Mouse (Mus musculus): ENCODE measurements at regions not wholly inside any gene's neighbourhood (a gene's known extent, or its start where the extent isn't known, plus 50 kb on each side); places are given as distances from the start of the nearest gene placed in this dataset.

DNA sequence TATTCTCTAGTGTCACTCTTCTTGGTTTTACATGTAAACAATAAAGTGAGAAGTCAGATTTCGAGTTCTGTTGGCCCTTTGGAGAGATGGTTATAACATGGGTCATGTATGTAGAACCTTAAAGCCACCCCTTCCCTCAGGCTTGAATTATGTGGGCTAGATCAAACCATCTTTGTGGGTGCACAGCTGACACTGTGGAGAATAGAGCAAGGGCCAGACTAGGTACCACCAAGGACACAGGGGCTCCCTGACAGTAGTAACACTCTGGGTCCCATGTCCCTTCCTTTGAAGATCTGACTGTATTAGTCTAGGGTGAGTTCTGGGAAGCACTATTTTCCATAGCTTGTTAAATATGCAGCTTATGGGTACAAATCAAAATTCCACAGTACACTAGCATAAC lies 156.2 kb downstream of the Fam124b start:
- ATAC-seq, result no peak
- no peak overlapping the region for H3K27ac ChIP-seq (ENCODE audit: low read length)
- no peak overlapping the region for H3K4me2 ChIP-seq (replicated peaks; ENCODE audit: low read depth, low read length)
- H3K9ac ChIP-seq (replicated peaks; ENCODE audit: low read depth), result no peak overlapping the region
- H3K4me1 ChIP-seq (ENCODE audit: insufficient read depth, low read depth, low read length), result no peaks in the 10 kb centered on the region
- DNase-seq (ENCODE audit: low spot score), result no peak
- H3K27me3 ChIP-seq (replicated peaks; ENCODE audit: insufficient read depth, low read length), result no peaks in the 10 kb centered on the region
- no peaks in the 10 kb centered on the region for H3K36me3 ChIP-seq (ENCODE audit: insufficient read depth, low read length)
- no peaks in the 10 kb centered on the region for H3K9me3 ChIP-seq (ENCODE audit: low read length)
- no peak for TF ChIP-seq EP300 (IDR thresholded peaks at IDR 0.05)
- TF ChIP-seq CTCF (IDR thresholded peaks at IDR 0.05), result no peak
- WGBS, result 57% methylated on average over 1 of the region's 1 CpGs
- H3K4me3 ChIP-seq (ENCODE audit: low read depth, low read length), result no peak overlapping the region

GRCm38 (mm10) chr1:80061632-80062031 lies 156.6 kb downstream of the Fam124b start:
- Histone ChIP-seq H3K4me1 (ENCODE audit: insufficient read depth, low read depth, low read length) (no peaks in the 10 kb centered on the region), H3K9ac (replicated peaks; ENCODE audit: low read depth) (no peak overlapping the region), H3K27me3 (replicated peaks; ENCODE audit: insufficient read depth, low read length) (no peaks in the 10 kb centered on the region), H3K36me3 (ENCODE audit: insufficient read depth, low read length) (no peaks in the 10 kb centered on the region), H3K27ac (ENCODE audit: low read length) (no peak overlapping the region), H3K4me3 (ENCODE audit: low read depth, low read length) (no peak overlapping the region), H3K4me2 (replicated peaks; ENCODE audit: low read depth, low read length) (no peak overlapping the region), H3K9me3 (ENCODE audit: low read length) (no peaks in the 10 kb centered on the region)
- 55% methylated on average over 7 of the region's 7 CpGs for WGBS
- TF ChIP-seq EP300 (IDR thresholded peaks at IDR 0.05) (no peak), CTCF (IDR thresholded peaks at IDR 0.05) (no peak)
- ATAC-seq (no peak), DNase-seq (ENCODE audit: low spot score) (no peak)

DNA sequence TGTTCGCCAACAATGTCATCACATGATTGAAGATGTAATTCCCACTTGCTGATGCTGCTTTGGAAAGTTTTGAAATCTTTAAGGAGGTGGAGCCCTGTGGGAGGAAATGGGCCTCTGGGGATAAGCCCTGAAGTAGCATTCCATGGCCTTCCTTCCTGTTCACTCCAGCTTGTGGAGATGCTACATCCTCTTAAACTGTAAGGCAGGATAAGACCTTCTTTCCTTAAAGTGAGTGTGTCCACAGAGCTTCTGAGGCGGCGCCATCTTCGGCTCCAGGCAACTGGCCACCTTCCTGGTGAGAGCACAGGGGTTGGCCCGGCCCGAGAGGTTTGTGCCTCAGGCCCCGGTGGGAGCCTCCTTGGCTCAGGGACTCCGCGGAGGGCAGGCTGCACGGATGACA lies 173.1 kb downstream of the Fam124b start:
- no peak overlapping the region for H3K27ac ChIP-seq (ENCODE audit: low read length)
- H3K4me3 ChIP-seq (ENCODE audit: low read depth, low read length), result no peak overlapping the region
- WGBS, result 91% methylated on average over 10 of the region's 10 CpGs
- H3K4me2 ChIP-seq (replicated peaks; ENCODE audit: low read depth, low read length), result no peak overlapping the region
- no peak for DNase-seq (ENCODE audit: low spot score)
- H3K4me1 ChIP-seq (ENCODE audit: insufficient read depth, low read depth, low read length), result no peaks in the 10 kb centered on the region
- TF ChIP-seq EP300 (IDR thresholded peaks at IDR 0.05) (no peak), CTCF (IDR thresholded peaks at IDR 0.05) (no peak)
- H3K27me3 ChIP-seq (replicated peaks; ENCODE audit: insufficient read depth, low read length), result no peaks in the 10 kb centered on the region
- ATAC-seq, result no peak
- no peaks in the 10 kb centered on the region for H3K9me3 ChIP-seq (ENCODE audit: low read length)
- no peaks in the 10 kb centered on the region for H3K36me3 ChIP-seq (ENCODE audit: insufficient read depth, low read length)
- no peak overlapping the region for H3K9ac ChIP-seq (replicated peaks; ENCODE audit: low read depth)

DNA sequence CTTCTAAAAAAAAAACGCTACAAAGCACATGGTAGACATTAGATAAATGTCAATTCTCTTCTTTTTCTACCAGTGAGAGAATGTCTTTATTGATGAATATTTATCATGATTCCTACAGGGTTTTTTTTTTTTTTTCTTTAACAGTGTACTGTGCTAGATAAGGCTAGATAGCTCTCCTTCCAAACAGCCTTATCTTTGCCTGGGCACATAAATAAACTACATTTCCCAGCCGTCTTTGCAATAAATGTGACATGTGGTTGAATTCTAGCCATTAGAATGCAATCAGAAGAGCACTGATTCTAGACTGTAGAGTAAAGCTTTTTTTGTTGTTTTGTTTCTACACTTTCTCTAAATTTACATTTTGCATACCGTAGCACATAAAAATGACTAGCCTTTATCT lies 177.9 kb downstream of the Fam124b start:
- Histone ChIP-seq H3K9ac (replicated peaks; ENCODE audit: low read depth) (no peak overlapping the region), H3K27me3 (replicated peaks; ENCODE audit: insufficient read depth, low read length) (no peaks in the 10 kb centered on the region), H3K4me3 (ENCODE audit: low read depth, low read length) (no peak overlapping the region), H3K27ac (ENCODE audit: low read length) (no peak overlapping the region), H3K4me1 (ENCODE audit: insufficient read depth, low read depth, low read length) (no peaks in the 10 kb centered on the region), H3K4me2 (replicated peaks; ENCODE audit: low read depth, low read length) (no peak overlapping the region), H3K36me3 (ENCODE audit: insufficient read depth, low read length) (no peaks in the 10 kb centered on the region), H3K9me3 (ENCODE audit: low read length) (no peaks in the 10 kb centered on the region)
- WGBS, result 71% methylated on average over 3 of the region's 3 CpGs
- DNase-seq (ENCODE audit: low spot score) (no peak), ATAC-seq (no peak)
- TF ChIP-seq EP300 (IDR thresholded peaks at IDR 0.05) (no peak), CTCF (IDR thresholded peaks at IDR 0.05) (no peak)

- Histone ChIP-seq H3K9ac (replicated peaks; ENCODE audit: low read depth) (no peak overlapping the region), H3K27me3 (replicated peaks; ENCODE audit: insufficient read depth, low read length) (no peaks in the 10 kb centered on the region), H3K4me3 (ENCODE audit: low read depth, low read length) (no peak overlapping the region), H3K36me3 (ENCODE audit: insufficient read depth, low read length) (no peaks in the 10 kb centered on the region), H3K9me3 (ENCODE audit: low read length) (no peaks in the 10 kb centered on the region), H3K4me1 (ENCODE audit: insufficient read depth, low read depth, low read length) (no peaks in the 10 kb centered on the region), H3K27ac (ENCODE audit: low read length) (no peak overlapping the region), H3K4me2 (replicated peaks; ENCODE audit: low read depth, low read length) (no peak overlapping the region)
- DNase-seq (ENCODE audit: low spot score) (no peak), ATAC-seq (no peak)
- no peak for TF ChIP-seq CTCF (IDR thresholded peaks at IDR 0.05)
- TF ChIP-seq EP300 (IDR thresholded peaks at IDR 0.05), result no peak
- WGBS, result 40% methylated on average over 3 of the region's 3 CpGs
Measured at GRCm38 (mm10) chr1:80039891-80040290, 178.4 kb downstream of the Fam124b start.

DNA sequence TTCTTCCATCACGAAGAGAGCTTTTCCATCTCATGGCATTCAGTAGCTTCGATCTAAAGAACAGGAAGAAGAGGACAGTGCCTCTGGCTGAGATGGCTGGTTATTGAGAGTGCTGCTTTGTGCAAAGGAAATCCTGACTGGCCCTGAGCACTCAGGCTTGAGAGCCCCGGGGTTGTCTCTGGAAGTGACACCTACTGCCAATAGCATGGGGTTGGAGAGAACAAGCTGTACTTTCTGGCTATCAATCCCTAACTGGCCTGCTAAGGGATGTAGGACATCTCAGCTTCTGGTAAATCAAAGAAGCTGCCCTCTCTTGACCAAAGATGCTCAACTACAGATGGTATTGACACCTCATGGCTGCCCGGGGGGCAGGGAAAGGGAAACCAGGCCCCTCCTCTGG lies 178.2 kb upstream of the Serpine2 start:
- Histone ChIP-seq H3K27ac (ENCODE audit: low read length) (no peak overlapping the region), H3K36me3 (ENCODE audit: insufficient read depth, low read length) (no peaks in the 10 kb centered on the region), H3K9me3 (ENCODE audit: low read length) (no peaks in the 10 kb centered on the region), H3K4me3 (ENCODE audit: low read depth, low read length) (no peak overlapping the region), H3K9ac (replicated peaks; ENCODE audit: low read depth) (no peak overlapping the region), H3K27me3 (replicated peaks; ENCODE audit: insufficient read depth, low read length) (no peaks in the 10 kb centered on the region), H3K4me1 (ENCODE audit: insufficient read depth, low read depth, low read length) (no peaks in the 10 kb centered on the region), H3K4me2 (replicated peaks; ENCODE audit: low read depth, low read length) (no peak overlapping the region)
- 60% methylated on average over 4 of the region's 4 CpGs for WGBS
- ATAC-seq (no peak; the same call in 1 of the 2 replicates), DNase-seq (ENCODE audit: low spot score) (no peak)
- TF ChIP-seq EP300 (IDR thresholded peaks at IDR 0.05) (no peak), CTCF (IDR thresholded peaks at IDR 0.05) (no peak)

DNA sequence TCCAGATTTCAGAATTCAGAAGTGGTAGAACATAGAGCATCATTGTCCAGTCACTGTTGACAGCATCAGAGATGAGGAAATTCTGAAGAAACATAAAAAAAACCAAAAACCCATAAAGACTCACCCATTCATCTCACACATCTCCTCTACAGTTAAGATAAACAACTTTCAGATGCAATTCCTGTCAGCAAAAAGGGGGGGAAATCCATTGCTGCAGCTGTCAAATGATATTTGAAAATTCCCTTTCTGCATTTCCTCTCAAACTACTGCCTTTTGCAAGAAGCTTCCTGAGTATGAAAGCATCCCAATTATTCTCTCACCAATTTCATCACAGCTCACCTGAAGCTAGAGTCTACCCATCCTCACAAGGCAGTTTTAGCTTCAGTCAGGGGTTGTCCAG lies 177.1 kb upstream of the Serpine2 start:
- Histone ChIP-seq H3K4me2 (replicated peaks; ENCODE audit: low read depth, low read length) (no peak overlapping the region), H3K9me3 (ENCODE audit: low read length) (no peaks in the 10 kb centered on the region), H3K4me3 (ENCODE audit: low read depth, low read length) (no peak overlapping the region), H3K9ac (replicated peaks; ENCODE audit: low read depth) (no peak overlapping the region), H3K4me1 (ENCODE audit: insufficient read depth, low read depth, low read length) (no peaks in the 10 kb centered on the region), H3K36me3 (ENCODE audit: insufficient read depth, low read length) (no peaks in the 10 kb centered on the region), H3K27me3 (replicated peaks; ENCODE audit: insufficient read depth, low read length) (no peaks in the 10 kb centered on the region), H3K27ac (ENCODE audit: low read length) (no peak overlapping the region)
- TF ChIP-seq EP300 (IDR thresholded peaks at IDR 0.05) (no peak), CTCF (IDR thresholded peaks at IDR 0.05) (no peak)
- DNase-seq (ENCODE audit: low spot score) (peak; percentile 27), ATAC-seq (no peak)
